Mouse (Mus musculus) kidney, adult 2 months (tissue): ENCODE results near the gene Timeless.

Experiments
- CTCF ChIP-seq: fragments of 200-500 bp; conservative IDR thresholded peaks from 2 replicates; pipeline ENCODE4 v1.5.1; 2011; ENCODE audit warnings: low read depth, mild to moderate bottlenecking, control low read depth, low read length, moderate library complexity, mixed read lengths; ENCODE audit not compliant: insufficient read depth, insufficient read length
- POLR2A ChIP-seq: fragments of 200-500 bp; IDR thresholded peaks from one replicate; pipeline ENCODE4 v1.6.1; 2011; ENCODE audit warnings: low read depth, low read length, control low read depth

DNA sequence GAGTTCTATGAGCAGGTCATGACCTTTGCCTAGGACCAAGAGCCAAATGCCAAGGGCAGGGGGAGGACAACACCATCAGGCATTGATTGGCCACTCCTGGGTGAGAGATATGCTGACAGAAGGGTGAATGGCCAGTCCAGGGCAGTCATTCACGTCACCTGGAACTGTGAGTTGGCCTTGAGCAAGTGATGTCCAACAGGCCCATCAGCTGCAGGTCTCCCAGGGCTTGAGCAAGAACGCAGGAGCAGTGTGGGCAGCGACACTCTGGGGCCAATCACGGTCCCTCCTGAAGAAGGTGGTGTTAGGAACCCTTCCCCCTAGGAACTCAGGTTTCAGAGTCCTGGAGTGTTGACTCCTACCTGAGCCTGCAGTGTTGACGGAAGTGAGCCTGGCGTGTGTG lies 30.0 kb upstream of the Timeless start:
- TF ChIP-seq POLR2A: no peak
- no peak for TF ChIP-seq CTCF
